Mouse (Mus musculus): ENCODE results near the gene Thpo.

The Thpo gene

GRCm38 (mm10) chr16:20733731-20734730 lies at the start of gene Thpo:
Gene Thpo (minus strand): TSS chr16:20734511.
- peak; percentile 68 for DNase-seq (ENCODE audit: low spot score)

- no peak for DNase-seq (ENCODE audit: low spot score)
These were observed 49.6 kb upstream of the Thpo start for GRCm38 (mm10) chr16:20783891-20784290.

DNA sequence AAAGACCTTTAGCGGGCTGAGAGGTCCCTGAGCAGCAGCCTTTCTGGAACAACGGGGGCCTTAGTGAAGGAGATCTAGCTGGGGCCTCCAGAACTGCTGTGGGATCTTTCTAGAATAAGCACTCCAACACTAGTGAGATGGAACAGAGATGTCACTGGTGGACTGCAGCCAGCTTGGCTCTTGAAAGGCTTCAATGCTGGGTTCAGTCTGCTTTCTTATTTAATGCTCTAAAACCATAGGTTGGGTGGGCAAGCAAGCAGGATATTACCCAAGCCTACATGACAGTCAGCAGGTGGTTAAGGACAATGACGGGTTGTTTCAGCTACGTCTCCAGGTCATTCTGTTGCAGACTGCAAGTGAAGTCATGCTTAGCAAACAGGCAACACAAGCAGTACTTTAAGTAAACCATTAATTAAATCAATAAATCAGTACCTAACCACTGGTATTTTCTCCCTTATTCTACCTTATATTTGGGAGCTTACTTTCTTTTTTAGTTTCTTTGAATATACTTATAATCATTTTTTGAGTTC lies 46.9 kb upstream of the Thpo start:
- DNase-seq (ENCODE audit: low spot score) = no peak

GRCm38 (mm10) chr16:20779846-20780245 lies 45.5 kb upstream of the Thpo start:
- no peak for DNase-seq (ENCODE audit: low spot score)

GRCm38 (mm10) chr16:20775021-20775420 lies 40.7 kb upstream of the Thpo start:
- DNase-seq (ENCODE audit: low spot score) = no peak

DNA sequence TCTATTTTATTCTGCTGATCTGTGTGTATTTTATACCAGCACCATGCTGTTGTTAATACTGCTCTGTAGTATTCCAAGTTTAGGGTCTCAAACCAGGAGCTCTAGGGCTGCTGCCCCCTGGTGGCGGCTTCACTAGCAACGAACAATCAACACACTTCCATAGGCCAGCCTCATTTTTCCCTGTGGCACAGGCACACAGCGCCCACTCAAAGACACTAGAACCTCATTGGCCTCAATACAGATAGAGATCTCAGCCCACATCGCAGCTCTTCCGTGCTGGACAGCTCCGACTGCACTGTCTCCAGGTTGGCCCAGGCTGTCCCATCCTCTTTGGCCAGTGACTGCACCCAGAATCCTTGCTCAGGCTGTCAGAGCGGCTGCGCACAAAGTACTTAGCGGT lies 30.9 kb upstream of the Thpo start:
- DNase-seq (ENCODE audit: low spot score) = peak; percentile 77

DNA sequence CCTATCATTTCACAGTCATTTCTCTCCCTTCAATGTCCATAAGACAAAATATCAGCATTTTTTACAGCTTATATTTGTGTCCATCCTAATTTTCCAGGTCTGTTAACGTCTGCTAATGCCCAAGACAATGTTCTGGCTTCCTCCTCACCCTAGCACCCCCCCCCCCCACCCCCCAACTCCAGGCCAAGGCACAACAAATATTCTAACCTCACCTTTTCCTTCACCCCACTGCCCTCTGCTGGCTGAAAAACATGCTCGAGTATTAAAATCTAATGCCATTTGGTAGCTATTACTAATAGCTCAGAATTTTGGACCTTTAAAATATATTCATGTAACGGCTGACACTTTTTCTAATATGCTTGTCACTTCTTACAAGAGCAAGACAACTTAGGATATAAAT lies 27.4 kb upstream of the Thpo start:
- peak; percentile 75 for DNase-seq (ENCODE audit: low spot score)

DNA sequence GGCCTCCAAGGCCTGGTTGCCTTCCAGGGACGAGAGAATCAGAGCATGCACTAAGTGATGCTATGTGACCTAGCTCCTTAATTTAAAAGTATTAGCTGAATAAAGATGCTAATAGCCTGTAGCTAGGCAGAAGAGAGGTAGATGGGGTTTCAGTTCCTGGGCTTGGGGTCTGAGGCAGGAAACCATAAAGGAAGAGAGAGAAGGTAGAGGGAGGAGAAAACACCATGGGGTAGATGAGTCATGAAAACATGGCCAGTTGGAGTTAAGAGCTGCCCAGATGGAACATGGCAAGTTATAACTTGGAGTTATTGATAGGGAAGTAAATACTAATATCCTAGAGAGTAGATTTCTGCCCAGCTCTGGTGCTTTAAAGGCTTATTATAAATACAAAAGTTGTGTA lies 23.1 kb upstream of the Thpo start:
- no peak for DNase-seq (ENCODE audit: low spot score)

- no peak for DNase-seq (ENCODE audit: low spot score)
These were observed 21.7 kb upstream of the Thpo start for GRCm38 (mm10) chr16:20756052-20756451.

DNA sequence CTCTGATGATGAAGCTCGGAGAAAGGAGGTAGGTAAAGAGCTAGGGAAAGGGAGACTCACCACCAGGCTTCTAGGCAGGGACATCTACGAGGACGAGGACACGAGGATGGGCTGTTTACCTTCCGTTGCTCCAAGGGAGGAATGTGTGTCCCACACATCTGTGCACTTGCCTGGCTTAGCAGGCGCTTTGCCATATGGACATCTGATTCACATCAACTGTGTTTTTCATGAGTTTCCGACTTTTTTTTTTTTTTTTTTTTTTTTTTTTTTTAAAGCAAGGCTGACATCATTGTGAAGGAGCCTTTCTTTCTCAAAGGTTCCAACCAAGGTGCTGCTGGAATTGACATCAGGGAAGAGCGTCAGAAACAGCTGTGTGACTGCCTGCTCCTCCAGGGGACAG lies 16.2 kb upstream of the Thpo start:
- no peak for DNase-seq (ENCODE audit: low spot score)

GRCm38 (mm10) chr16:20746641-20747040 lies 12.3 kb upstream of the Thpo start:
- no peak for DNase-seq (ENCODE audit: low spot score)

DNA sequence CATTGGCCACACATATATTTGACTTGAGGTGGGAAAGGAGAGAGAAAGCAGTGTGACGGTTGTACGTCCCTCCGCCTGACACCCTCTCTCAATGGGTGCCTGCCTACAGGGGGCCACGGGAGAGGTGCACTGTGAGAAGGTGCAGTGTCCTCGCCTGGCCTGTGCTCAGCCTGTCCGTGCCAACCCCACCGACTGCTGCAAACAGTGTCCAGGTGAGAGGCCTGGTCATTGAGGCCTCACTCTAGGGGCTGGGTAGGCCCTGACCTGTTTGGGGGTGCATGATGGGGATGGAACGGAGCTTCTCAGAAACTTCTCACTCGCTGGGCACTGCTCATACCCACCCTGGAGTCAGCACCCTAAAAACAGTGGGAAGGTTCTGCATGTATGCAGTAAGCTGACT lies 5.5 kb upstream of the Thpo start:
- no peak for DNase-seq (ENCODE audit: low spot score)

- DNase-seq (ENCODE audit: low spot score) = no peak
These were observed 2.5 kb upstream of the Thpo start for GRCm38 (mm10) chr16:20736823-20737222.

GRCm38 (mm10) chr16:20736168-20736567 lies 1.9 kb upstream of the Thpo start:
- no peak for DNase-seq (ENCODE audit: low spot score)

DNA sequence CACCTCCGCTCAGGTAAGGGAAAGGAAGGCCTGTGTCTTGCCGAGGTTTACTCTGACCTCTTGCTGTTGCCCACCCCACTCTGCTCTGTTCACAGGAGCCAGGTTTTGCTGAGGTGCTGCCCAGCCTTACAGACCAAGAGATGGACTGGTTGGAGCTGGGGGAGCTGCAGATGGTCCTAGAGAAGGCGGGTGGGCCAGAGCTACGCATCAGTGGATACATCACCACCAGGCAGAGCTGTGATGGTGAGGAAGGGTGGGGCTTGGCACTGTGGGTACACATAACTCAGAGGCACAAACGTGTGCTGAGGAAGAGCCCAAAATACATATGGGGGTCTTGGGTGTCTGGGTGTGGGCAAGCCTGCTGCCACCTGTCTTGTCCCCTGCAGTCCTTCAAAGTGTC lies 1.3 kb upstream of the Thpo start:
- DNase-seq (ENCODE audit: low spot score) = no peak

DNA sequence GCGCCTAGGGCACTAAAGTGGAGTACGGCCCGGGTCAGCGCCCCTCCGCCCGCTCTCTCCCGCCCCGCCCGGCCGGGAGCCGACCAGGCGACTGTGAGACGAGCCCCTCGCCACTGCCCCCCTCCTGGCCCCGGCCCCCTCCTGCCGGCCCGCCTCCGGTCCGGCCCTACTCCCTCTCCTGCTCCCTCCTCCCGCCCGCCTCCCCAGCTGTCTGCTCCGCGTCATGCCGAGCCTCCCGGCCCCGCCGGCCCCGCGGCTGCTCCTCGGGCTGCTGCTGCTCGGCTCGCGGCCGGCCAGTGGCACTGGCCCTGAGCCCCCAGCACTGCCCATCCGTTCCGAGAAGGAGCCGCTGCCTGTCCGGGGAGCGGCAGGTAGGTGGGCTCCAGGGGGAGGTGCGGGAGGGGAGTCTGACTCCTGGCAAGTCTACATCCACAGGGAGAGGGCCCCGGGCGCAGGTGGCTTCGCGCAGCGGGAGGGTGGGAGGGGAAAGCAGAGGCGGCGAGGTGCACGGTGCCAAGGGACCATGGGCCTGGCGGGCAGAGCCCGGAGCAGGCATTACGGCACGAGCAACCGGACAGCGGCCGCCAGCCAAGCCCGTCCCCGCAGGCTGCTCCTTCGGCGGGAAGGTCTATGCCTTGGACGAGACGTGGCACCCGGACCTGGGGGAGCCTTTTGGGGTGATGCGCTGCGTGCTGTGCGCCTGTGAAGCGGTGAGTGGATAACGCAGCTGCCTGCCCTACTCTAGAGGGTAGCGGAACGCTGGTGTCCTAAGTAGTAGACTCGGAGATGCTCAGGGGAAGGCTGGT lies 1.2 kb downstream of the Thpo start, which contains the start of gene Chrd:
Gene Chrd (plus strand): TSS at position 203 of the 806 bp plus-strand sequence.
- DNase-seq (ENCODE audit: low spot score) = peak; percentile 71

GRCm38 (mm10) chr16:20732251-20732924 lies 1.9 kb downstream of the Thpo start:
- peak; percentile 60 for DNase-seq (ENCODE audit: low spot score)

DNA sequence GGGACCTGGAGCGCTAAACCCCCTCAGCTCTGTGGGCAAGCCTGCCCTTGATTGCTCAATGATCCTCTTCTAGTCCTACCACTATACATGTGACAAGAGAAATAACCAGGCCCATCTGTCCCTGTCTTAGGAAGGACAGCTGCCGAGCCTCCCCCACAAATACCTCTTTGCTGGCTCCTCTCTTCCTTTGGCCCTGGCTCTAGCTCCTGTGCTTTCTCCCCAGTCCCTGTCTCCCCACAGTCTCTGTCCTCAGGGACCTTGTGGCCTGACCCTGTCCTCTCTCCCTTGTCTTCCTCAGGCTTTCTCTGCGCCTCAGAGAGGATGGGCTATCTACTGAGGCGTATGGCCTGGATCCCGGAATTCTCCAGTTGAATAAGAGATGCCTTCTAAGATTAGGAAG lies 2.6 kb downstream of the Thpo start:
- DNase-seq (ENCODE audit: low spot score) = no peak

- DNase-seq (ENCODE audit: low spot score) = no peak
These were observed 4.0 kb downstream of the Thpo start for GRCm38 (mm10) chr16:20730293-20730711.

GRCm38 (mm10) chr16:20726384-20726783 lies 7.9 kb downstream of the Thpo start:
- DNase-seq (ENCODE audit: low spot score) = no peak

GRCm38 (mm10) chr16:20725750-20726149 lies 8.6 kb downstream of the Thpo start:
- no peak for DNase-seq (ENCODE audit: low spot score)

DNA sequence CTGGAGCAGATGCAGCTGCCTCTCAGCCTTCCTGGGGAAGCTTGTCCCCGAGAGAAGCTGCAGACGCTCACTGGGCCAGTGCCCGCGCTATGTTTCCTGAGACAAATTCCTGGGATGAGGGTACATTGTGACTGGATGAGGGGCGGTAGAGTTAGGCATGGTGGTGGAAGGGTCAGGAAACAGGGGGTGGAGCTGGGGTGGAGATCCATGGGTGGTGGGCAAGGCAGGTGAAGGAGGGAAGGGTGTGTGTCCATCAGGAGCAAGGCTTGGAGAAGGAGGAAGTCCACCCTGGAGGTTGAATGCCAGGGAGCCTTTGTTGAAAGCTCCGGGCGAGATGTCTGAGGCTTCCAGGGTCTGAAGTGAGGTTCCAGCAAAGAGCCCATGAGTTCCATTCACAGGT lies 9.0 kb downstream of the Thpo start:
- DNase-seq (ENCODE audit: low spot score) = no peak
